Mouse (Mus musculus) E14TG2a.4 (cell line): ENCODE measurements around the gene Phox2a.

Experiments used
- CTCF ChIP-seq: conservative IDR thresholded peaks from 2 replicates; pipeline ENCODE4 v1.5.1; 2014; ENCODE audit warnings: low read length
- NANOG ChIP-seq: IDR thresholded peaks from 2 replicates; pipeline ENCODE4 v1.6.1; 2014; ENCODE audit warnings: borderline replicate concordance, low read length, mixed read lengths
- POU5F1 ChIP-seq: IDR thresholded peaks from 2 replicates; pipeline ENCODE4 v1.6.1; 2014; ENCODE audit warnings: low read length, borderline replicate concordance

DNA sequence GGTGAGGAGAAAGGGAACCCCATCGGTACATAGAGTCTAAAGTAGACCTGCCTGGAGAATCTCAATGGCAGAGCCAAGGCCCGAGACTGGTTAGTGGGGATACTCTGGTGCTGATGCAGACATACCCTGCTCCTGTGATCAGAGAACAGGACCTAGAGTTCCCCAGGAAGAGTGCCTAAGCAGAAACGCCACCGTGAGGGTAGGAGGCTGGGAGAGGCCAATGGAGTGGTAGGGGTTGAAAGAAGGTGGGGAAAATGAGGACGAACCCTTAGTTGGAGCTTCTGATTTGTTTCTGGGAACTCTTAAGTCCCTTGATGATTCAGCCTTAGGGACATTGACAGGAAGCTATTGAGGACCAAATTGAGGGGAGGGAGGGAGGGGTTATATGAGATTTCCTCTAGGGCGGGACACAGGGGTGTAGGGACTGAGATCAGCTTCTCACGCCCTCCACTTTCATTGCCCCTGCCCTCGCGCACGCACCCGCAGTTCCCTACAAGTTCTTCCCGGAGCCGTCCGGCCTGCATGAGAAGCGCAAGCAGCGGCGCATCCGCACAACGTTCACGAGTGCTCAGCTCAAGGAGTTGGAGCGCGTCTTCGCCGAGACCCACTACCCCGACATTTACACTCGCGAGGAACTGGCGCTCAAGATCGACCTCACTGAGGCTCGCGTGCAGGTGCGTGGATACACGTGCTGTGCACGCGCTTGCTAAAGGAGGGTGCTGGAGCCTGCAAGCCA lies 2.4 kb downstream of the Phox2a start:
- TF ChIP-seq CTCF (no peak), POU5F1 (no peak), NANOG (no peak)
